Mouse (Mus musculus) cerebellum, adult 8-10 months (tissue): ENCODE results near the gene Gtsf2.
"Not testable (repeated sequence)": the region's sequence is repeated elsewhere in the genome, so short reads cannot be mapped to it uniquely, and the experiment has no call there.

Experiments
- DNase-seq: peaks from one replicate; pipeline ENCODE4 v3.0.0; 2022

Gtsf2 gene

GRCm38 (mm10) chr15:103448369-103448768 lies at the start of gene Gtsf2:
Gtsf2 (minus strand) TSS chr15:103448469.
- DNase-seq: no peak

- DNase-seq: no peak
Observed at GRCm38 (mm10) chr15:103496204-103497140, 48.2 kb upstream of the Gtsf2 start.

- no peak for DNase-seq
Observed at GRCm38 (mm10) chr15:103488336-103488735, 40.1 kb upstream of the Gtsf2 start.

- DNase-seq: no peak
Observed at GRCm38 (mm10) chr15:103486658-103487057, 38.4 kb upstream of the Gtsf2 start.

GRCm38 (mm10) chr15:103485106-103485505 lies 36.8 kb upstream of the Gtsf2 start:
- no peak for DNase-seq

- no peak for DNase-seq
Observed at GRCm38 (mm10) chr15:103484490-103484889, 36.2 kb upstream of the Gtsf2 start.

GRCm38 (mm10) chr15:103482488-103482887 lies 34.2 kb upstream of the Gtsf2 start:
- DNase-seq: no peak

- DNase-seq: no peak
Observed at GRCm38 (mm10) chr15:103480129-103480528, 31.9 kb upstream of the Gtsf2 start.

GRCm38 (mm10) chr15:103479080-103479606 lies 30.9 kb upstream of the Gtsf2 start:
- no peak for DNase-seq

GRCm38 (mm10) chr15:103473769-103474168 lies 25.5 kb upstream of the Gtsf2 start:
- DNase-seq: no peak

- no peak for DNase-seq
Observed at GRCm38 (mm10) chr15:103473182-103473581, 24.9 kb upstream of the Gtsf2 start.

GRCm38 (mm10) chr15:103472265-103472664 lies 24.0 kb upstream of the Gtsf2 start:
- DNase-seq: no peak

- no peak for DNase-seq
Observed at GRCm38 (mm10) chr15:103471488-103472194, 23.4 kb upstream of the Gtsf2 start.

GRCm38 (mm10) chr15:103462539-103463261 lies 14.4 kb upstream of the Gtsf2 start:
- no peak for DNase-seq

GRCm38 (mm10) chr15:103454449-103454848 lies 6.2 kb upstream of the Gtsf2 start:
- DNase-seq: no peak

- DNase-seq: no peak
Observed at GRCm38 (mm10) chr15:103453551-103454218, 5.4 kb upstream of the Gtsf2 start, which contains the start of gene Nckap1l. Nckap1l (plus strand) TSS chr15:103453794.

GRCm38 (mm10) chr15:103445966-103446365 lies 2.3 kb downstream of the Gtsf2 start:
- DNase-seq: not testable (repeated sequence)

GRCm38 (mm10) chr15:103430241-103430640 lies 18.0 kb downstream of the Gtsf2 start, which contains the start of gene Gtsf1:
Gtsf1 (minus strand) TSS chr15:103430470.
- no peak for DNase-seq

GRCm38 (mm10) chr15:103427017-103427416 lies 21.3 kb downstream of the Gtsf2 start:
- DNase-seq: no peak

- DNase-seq: not testable (repeated sequence)
Observed at GRCm38 (mm10) chr15:103405586-103405985, 42.7 kb downstream of the Gtsf2 start.

GRCm38 (mm10) chr15:103401361-103401760 lies 46.9 kb downstream of the Gtsf2 start:
- no peak for DNase-seq

GRCm38 (mm10) chr15:103393577-103393976 lies 54.7 kb downstream of the Gtsf2 start:
- DNase-seq: no peak
